Mouse (Mus musculus) intestine, embryonic 16.5 days (tissue): ENCODE measurements at regions not wholly inside any gene's neighbourhood (a gene's known extent, or its start where the extent isn't known, plus 50 kb on each side); places are given as distances from the start of the nearest gene placed in this dataset.

Experiments
- ATAC-seq: fragments of 200-750 bp; cut with Nextera tagmentation; 2 replicates; pipeline ENCODE4 v1.8.0; 2017; ENCODE audit warnings: moderate TSS enrichment, moderate library complexity
- H3K27ac ChIP-seq: fragments of 300-500 bp; sonication (generic); 2 replicates; pipeline ENCODE4 v1.5.1; 2014; ENCODE audit warnings: mild to moderate bottlenecking, low read length
- H3K27me3 ChIP-seq: fragments of 300-500 bp; sonication (generic); replicated peaks from 2 replicates; pipeline ENCODE4 v1.6.1; 2014; ENCODE audit warnings: low read length, control low read depth, mixed read lengths; ENCODE audit not compliant: control insufficient read depth, insufficient read depth
- H3K36me3 ChIP-seq: fragments of 300-500 bp; sonication (generic); 2 replicates; pipeline ENCODE4 v1.6.1; 2014; ENCODE audit warnings: low read length, control low read depth; ENCODE audit not compliant: control insufficient read depth, insufficient read depth
- H3K4me1 ChIP-seq: fragments of 300-500 bp; sonication (generic); 2 replicates; pipeline ENCODE4 v1.6.1; 2014; ENCODE audit warnings: low read length, control low read depth, mixed read lengths; ENCODE audit not compliant: control insufficient read depth, insufficient read depth
- H3K4me2 ChIP-seq: fragments of 300-500 bp; sonication (generic); 2 replicates; pipeline ENCODE4 v1.6.1; 2014; ENCODE audit warnings: low read depth, low read length, control low read depth
- H3K4me3 ChIP-seq: fragments of 300-500 bp; sonication (generic); 2 replicates; pipeline ENCODE4 v1.5.1; 2014; ENCODE audit warnings: mild to moderate bottlenecking, low read length
- H3K9ac ChIP-seq: fragments of 300-500 bp; sonication (generic); 2 replicates; pipeline ENCODE4 v1.6.1; 2014; ENCODE audit warnings: low read depth, low read length
- H3K9me3 ChIP-seq: fragments of 300-500 bp; sonication (generic); 2 replicates; pipeline ENCODE4 v1.6.1; 2016; ENCODE audit warnings: low read length, control low read depth; ENCODE audit not compliant: control insufficient read depth
- whole genome bisulfite sequencing: fragments of 180-500 bp; shearing (Covaris S2); extraction: QIAGEN DNeasy Blood & Tissue Kit; methylation state at CpG from one replicate; pipeline ENCODE4 v1.1.7; 2014; 5-methylcytosine and 5-hydroxymethylcytosine counted together

DNA sequence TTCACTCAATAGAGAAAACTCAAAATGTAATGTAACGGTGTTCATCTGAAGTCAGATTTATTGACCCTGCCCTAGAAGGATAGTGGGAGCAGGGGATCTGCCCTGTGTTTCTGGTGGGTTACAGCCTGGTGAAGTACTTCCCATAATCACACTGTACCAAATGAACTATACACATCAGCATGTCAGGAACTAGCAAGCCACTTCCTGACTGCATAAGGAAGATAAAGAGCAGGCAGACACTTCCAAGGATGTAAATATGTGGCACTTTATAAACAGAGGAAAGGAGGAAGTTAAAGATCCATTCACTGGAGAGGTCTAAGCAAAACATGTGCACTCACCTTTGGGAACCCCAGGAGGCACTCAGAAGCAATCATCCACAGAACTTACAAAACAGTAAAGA, 501.4 kb upstream of the Dmac1 start:
- no peak for ATAC-seq
- no peak overlapping the region for H3K4me2 ChIP-seq
- no peaks in the 10 kb centered on the region for H3K4me1 ChIP-seq
- H3K36me3 ChIP-seq, result no peaks in the 10 kb centered on the region
- no peaks in the 10 kb centered on the region for H3K9me3 ChIP-seq
- no peak overlapping the region for H3K9ac ChIP-seq
- no peak overlapping the region for H3K27ac ChIP-seq
- WGBS, result 62% methylated on average over 1 of the region's 1 CpGs
- no peaks in the 10 kb centered on the region for H3K27me3 ChIP-seq
- no peak overlapping the region for H3K4me3 ChIP-seq

DNA sequence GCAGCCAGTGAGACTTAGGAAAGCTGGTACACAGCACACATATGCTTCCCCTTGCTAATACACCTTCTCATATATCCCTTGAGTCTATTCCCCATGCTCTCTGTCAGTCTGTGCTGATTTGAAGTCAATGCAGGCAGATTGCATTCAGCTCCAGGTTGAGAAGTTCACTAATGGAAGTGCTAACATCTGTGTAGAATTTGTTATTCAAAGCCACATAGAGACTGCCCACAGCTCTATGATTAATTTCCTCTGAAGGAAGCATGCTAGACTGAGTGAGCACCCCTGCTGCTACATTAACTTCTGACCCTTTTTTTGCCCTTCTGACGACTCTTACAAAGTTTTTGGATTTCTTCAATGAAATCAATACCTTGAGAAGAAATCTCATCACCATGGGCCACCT, 486.0 kb upstream of the Dmac1 start:
- Histone ChIP-seq H3K27ac (no peak overlapping the region), H3K4me2 (no peak overlapping the region), H3K36me3 (no peaks in the 10 kb centered on the region), H3K4me1 (no peaks in the 10 kb centered on the region), H3K4me3 (no peak overlapping the region), H3K27me3 (no peaks in the 10 kb centered on the region), H3K9me3 (no peaks in the 10 kb centered on the region), H3K9ac (no peak overlapping the region)
- no peak for ATAC-seq
- WGBS, result 37% methylated on average over 1 of the region's 1 CpGs

DNA sequence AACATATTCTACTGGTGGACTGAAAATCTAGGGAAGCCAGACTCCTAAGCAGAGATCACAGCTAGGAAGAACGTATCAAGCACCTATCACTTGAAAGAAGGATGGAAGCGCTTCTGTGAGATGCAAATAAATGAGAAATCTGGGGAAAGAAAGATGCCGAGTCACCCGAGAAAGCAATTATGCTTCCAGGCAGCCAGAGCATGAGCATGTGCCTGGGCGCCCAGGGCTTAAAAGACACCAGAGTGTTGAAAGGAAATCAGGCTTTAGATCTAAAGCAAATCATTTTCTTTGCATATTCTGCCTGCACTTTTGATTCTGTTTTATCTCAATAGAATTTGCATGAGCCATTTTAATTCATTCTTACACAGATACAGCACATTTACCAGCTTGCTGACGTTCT, 466.5 kb upstream of the Dmac1 start:
- Histone ChIP-seq H3K27ac (no peak overlapping the region), H3K4me2 (no peak overlapping the region), H3K4me1 (no peaks in the 10 kb centered on the region), H3K9me3 (no peaks in the 10 kb centered on the region), H3K27me3 (no peaks in the 10 kb centered on the region), H3K9ac (no peak overlapping the region), H3K4me3 (no peak overlapping the region), H3K36me3 (no peaks in the 10 kb centered on the region)
- 56% methylated on average over 6 of the region's 6 CpGs for WGBS
- no peak for ATAC-seq

DNA sequence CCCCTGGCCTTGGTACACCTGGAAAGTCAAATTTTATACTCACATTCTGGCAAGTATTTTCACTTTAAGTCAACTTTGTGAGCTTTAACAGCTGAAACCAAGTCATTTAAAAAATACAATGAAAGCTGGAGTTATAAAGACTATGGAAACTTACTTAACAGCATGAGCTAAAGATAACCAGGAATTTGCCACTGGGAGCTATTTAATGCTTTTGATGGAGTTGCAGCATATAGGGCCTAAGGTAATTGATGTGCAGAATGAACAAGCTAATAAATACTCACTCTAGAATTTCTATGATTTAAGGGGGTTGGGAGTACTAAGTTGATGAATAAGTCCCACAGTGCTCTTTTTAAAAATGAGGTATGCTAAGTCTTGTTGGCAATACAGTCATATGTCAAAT, 463.5 kb upstream of the Dmac1 start:
- no peak for ATAC-seq
- H3K36me3 ChIP-seq, result no peaks in the 10 kb centered on the region
- no peaks in the 10 kb centered on the region for H3K27me3 ChIP-seq
- no peak overlapping the region for H3K9ac ChIP-seq
- no peaks in the 10 kb centered on the region for H3K9me3 ChIP-seq
- no peak overlapping the region for H3K4me3 ChIP-seq
- no peak overlapping the region for H3K4me2 ChIP-seq
- no peaks in the 10 kb centered on the region for H3K4me1 ChIP-seq
- no peak overlapping the region for H3K27ac ChIP-seq

DNA sequence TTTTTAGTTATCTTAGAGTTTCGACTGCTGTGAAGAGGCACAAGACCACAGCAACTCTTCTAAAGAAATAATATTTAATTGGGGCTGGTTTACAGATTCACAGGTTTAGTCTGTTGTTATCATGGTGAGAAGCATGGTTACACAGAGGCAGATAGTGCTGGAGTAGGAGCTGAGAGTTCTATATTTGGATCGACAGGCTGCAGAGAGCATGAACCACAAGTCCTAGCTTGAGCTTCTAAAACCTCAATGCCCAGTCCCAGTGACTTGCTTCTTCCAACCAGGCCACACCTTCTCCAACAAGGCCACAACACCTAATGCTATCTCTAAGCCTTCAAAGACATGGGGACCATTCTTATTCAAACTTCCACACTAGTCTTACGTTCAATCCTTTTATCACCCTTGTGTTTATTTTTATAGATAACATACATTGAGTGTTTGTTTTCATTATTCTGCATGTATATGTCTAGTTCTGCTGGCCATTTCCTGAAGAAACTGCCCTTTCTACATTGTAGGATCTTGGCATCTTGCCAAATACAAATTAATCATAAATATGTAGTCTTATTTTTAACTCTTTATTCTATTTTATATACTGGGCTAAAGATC, 452.8 kb upstream of the Dmac1 start:
- 0 out of 2 replicates have a peak, but pooled peaks cover 2% of the 10 kb centered on the region for H3K4me1 ChIP-seq
- no peak overlapping the region for H3K4me2 ChIP-seq
- H3K9ac ChIP-seq, result no peak overlapping the region
- WGBS, result 47% methylated on average over 3 of the region's 3 CpGs
- H3K4me3 ChIP-seq, result no peak overlapping the region
- no peaks in the 10 kb centered on the region for H3K27me3 ChIP-seq
- no peaks in the 10 kb centered on the region for H3K36me3 ChIP-seq
- no peak overlapping the region for H3K27ac ChIP-seq
- ATAC-seq, result peak; percentile 69
- no peaks in the 10 kb centered on the region for H3K9me3 ChIP-seq

DNA sequence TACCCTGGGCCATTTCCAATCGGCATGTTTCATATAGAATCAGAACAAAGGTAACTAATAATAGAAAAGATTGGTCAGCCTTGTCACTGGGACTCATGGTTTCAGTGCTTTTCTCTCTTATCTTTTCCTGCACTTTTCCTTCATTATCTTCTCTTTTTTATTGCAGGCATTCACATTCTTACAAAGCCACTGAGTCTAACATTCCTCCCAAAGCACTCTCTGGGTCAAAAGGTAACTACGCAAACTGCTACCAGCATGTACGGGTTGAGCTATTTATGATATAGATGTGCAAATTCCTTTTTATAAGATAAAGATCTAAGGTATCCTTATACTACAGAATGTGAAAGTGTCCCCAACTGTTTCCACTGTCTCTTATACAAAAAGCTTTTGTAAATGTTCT, 436.5 kb upstream of the Dmac1 start:
- Histone ChIP-seq H3K27ac (no peak overlapping the region), H3K27me3 (no peaks in the 10 kb centered on the region), H3K4me1 (no peaks in the 10 kb centered on the region), H3K36me3 (no peaks in the 10 kb centered on the region), H3K4me3 (no peak overlapping the region), H3K9me3 (no peaks in the 10 kb centered on the region), H3K9ac (no peak overlapping the region), H3K4me2 (no peak overlapping the region)
- 67% methylated on average over 3 of the region's 3 CpGs for WGBS
- 0 out of 2 replicates have a peak, but pooled peaks have one; percentile 52 for ATAC-seq

DNA sequence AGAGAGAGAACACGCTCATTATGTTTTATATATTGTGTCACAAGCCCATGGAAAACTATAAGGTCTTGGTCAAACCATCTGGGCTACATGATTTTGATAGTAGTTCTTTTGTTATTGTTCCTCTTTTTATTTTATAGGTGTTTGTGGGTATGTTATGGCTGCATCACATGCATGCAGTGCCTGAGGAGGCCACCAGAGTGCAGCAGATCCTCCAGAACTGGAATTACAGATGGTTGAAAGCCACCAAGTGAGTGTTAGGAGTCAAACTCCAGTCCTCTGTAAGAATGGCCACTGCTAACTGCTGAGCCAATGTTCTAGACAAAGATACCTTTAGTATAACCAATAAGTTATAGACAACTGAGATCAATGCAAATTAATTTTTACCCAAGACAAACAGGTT, 435.9 kb upstream of the Dmac1 start:
- no peaks in the 10 kb centered on the region for H3K9me3 ChIP-seq
- 89% methylated on average over 1 of the region's 1 CpGs for WGBS
- no peak overlapping the region for H3K4me3 ChIP-seq
- H3K4me2 ChIP-seq, result no peak overlapping the region
- no peaks in the 10 kb centered on the region for H3K36me3 ChIP-seq
- H3K9ac ChIP-seq, result no peak overlapping the region
- ATAC-seq, result no peak
- H3K27me3 ChIP-seq, result no peaks in the 10 kb centered on the region
- no peaks in the 10 kb centered on the region for H3K4me1 ChIP-seq
- no peak overlapping the region for H3K27ac ChIP-seq

DNA sequence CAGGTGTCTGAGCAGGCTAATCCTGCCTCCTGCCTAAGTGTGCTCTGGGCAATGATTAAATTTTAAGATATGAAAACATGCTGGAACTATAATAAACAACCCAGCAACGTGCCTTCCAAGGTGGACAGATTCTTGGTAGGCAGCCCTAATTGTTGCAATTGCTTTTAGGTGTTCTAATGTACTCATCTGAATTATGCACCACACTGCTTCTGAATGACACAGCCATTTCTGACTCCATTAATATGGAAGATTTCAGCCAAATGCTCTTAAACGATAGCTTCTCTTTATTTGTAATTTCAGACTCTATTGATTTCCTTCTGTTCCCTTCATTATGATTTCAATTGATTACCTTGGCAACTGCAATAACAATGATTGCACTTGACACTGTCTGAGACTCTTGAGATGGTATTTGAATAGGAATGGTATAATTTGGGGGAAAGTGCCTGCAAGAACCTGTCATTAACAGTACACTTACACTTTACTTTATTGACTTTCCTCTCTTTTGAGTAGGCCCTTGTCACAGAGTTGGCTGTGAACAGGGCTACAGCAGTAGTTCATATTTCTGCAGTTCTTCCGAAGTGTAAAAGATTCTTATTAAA, 422.8 kb upstream of the Dmac1 start:
- Histone ChIP-seq H3K27ac (no peak overlapping the region), H3K9ac (no peak overlapping the region), H3K4me3 (no peak overlapping the region), H3K36me3 (no peaks in the 10 kb centered on the region), H3K4me2 (no peak overlapping the region), H3K27me3 (no peaks in the 10 kb centered on the region), H3K9me3 (no peaks in the 10 kb centered on the region), H3K4me1 (no peaks in the 10 kb centered on the region)
- WGBS, result 64% methylated on average over 3 of the region's 3 CpGs
- ATAC-seq, result no peak

DNA sequence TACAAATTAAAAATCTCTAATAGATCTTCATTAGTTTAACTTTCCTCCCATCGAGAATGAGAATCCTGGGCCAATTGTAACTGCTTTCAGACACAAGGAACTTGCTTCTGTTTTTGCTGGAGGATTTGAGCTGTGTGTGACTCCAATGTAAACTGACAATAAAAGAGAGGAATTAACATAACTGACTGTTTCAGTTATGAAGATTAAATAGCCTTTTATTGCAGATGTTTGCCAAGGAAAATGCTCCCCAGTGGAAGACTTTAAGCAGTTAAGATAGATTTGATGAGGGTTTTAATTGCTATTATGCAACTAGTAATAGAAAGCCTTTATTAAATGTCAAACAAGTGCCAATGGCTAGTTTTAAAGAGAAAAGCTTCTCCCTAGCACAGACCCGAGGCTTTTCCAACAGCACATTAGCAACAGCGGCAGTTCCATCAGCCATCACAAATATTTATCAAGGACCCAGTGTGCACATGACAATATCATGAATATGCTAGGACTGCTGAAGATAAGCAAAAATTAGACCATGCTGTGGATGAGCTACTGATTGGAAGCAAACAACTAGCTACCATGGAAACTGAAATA, 398.6 kb upstream of the Dmac1 start:
- no peaks in the 10 kb centered on the region for H3K27me3 ChIP-seq
- H3K9ac ChIP-seq, result no peak overlapping the region
- H3K27ac ChIP-seq, result no peak overlapping the region
- no peaks in the 10 kb centered on the region for H3K4me1 ChIP-seq
- no peak for ATAC-seq
- H3K9me3 ChIP-seq, result no peaks in the 10 kb centered on the region
- 50% methylated on average over 3 of the region's 3 CpGs for WGBS
- H3K36me3 ChIP-seq, result no peaks in the 10 kb centered on the region
- no peak overlapping the region for H3K4me2 ChIP-seq
- no peak overlapping the region for H3K4me3 ChIP-seq

DNA sequence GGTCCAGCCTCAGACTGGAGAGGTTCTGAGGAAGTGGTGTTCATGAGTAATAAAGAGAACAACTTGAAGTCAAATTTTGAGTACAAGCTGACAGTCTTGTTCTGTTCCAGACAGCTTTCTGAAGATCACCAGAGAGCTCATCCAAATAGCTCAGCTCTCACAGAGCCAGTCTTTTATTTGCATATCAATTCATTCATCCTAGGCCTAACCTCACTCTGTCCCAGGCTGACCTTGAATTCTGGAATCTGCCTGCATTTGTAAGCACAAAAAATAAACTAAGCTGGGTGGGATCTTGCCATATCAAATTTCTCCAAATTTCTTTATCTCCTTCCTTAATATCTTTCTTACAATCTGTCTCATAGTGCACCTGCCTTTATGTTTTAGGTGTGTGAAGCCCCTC, 362.9 kb upstream of the Dmac1 start:
- Histone ChIP-seq H3K4me2 (no peak overlapping the region), H3K27ac (no peak overlapping the region), H3K36me3 (no peaks in the 10 kb centered on the region), H3K9me3 (no peaks in the 10 kb centered on the region), H3K4me1 (no peaks in the 10 kb centered on the region), H3K4me3 (no peak overlapping the region), H3K9ac (no peak overlapping the region), H3K27me3 (no peaks in the 10 kb centered on the region)
- no peak for ATAC-seq
